Mouse (Mus musculus): ENCODE results near the gene Tmbim7.

DNA sequence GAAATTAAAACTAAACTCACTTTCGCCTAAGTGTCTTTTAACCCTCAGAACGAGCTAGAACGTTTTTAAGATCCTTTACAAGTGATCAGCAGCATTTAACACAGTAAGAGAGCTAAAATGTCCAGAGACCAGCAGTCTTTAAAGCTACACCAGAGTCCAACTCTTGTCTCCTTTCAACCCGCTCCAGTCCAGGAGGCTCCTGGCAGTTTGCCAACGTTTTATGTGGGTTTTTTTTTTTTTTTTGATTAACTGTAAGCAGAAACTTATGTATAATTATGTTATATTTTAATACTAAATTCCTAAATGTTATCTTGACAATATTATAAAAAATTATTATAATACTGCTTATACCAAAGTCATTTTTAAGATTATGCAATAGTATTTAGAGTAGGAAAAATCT, 77.8 kb downstream of the Tmbim7 start:
- no peak for TF ChIP-seq CTCF (IDR thresholded peaks at IDR 0.05; ENCODE audit: low read depth)
- TF ChIP-seq EP300 (optimal IDR thresholded peaks at IDR 0.05), result no peak
